Mouse (Mus musculus) olfactory bulb, adult 2 months (tissue): ENCODE measurements around the gene Zpr1. TPM values are rescaled to one million over a fixed set of nuclear protein-coding genes. Genes with fewer than 3 reads are reported as not detected.

ENCODE experiments used
- H3K27ac ChIP-seq: fragments of 200-500 bp; 2 replicates; pipeline ENCODE4 v1.5.1; 2012; ENCODE audit warnings: low read depth, low read length; ENCODE audit not compliant: insufficient read depth
- H3K4me1 ChIP-seq: fragments of 200-500 bp; 2 replicates; pipeline ENCODE4 v1.6.1; 2012; ENCODE audit warnings: low read length; ENCODE audit not compliant: control insufficient read depth, insufficient read depth
- H3K4me3 ChIP-seq: fragments of 200-500 bp; 2 replicates; pipeline ENCODE4 v1.5.1; 2012; ENCODE audit warnings: mild to moderate bottlenecking, low read depth, low read length, moderate library complexity; ENCODE audit not compliant: insufficient read depth
- CTCF ChIP-seq: fragments of 200-500 bp; IDR thresholded peaks from 2 replicates; pipeline ENCODE4 v1.5.1; 2012; ENCODE audit warnings: low read depth, mild to moderate bottlenecking, low read length, moderate library complexity; ENCODE audit not compliant: insufficient read depth
- POLR2A ChIP-seq: fragments of 200-500 bp; IDR thresholded peaks from 2 replicates; pipeline ENCODE4 v1.6.1; 2012; ENCODE audit warnings: mild to moderate bottlenecking, low read depth, low read length, moderate library complexity; ENCODE audit not compliant: insufficient read depth
- WGBS: fragments of 180-500 bp; shearing (Covaris S2); methylation state at CpG from one replicate; pipeline ENCODE4 v1.1.7; 2018; 5-methylcytosine and 5-hydroxymethylcytosine counted together
- polyA plus RNA-seq: library from polyadenylated mRNA; stranded (reverse); fragments of >200 nt; gene quantifications from 2 replicates; pipeline ENCODE4 v1.2.4, GENCODE M21; 2012; ENCODE audit warnings: low replicate concordance; ENCODE audit not compliant: missing spikeins, insufficient read depth, insufficient read length

The Zpr1 gene
- polyA plus RNA-seq, 1 experiment = not detected

GRCm38 (mm10) chr9:46235196-46235595, 37.7 kb upstream of the Zpr1 start:
- Histone ChIP-seq H3K4me1 (peaks cover 6% of the 10 kb centered on the region), H3K27ac (no peak overlapping the region), H3K4me3 (no peak overlapping the region)
- WGBS = 90% methylated on average over 6 of the region's 6 CpGs
- TF ChIP-seq CTCF = no peak
- no peak for TF ChIP-seq POLR2A

GRCm38 (mm10) chr9:46235596-46235648, 37.4 kb upstream of the Zpr1 start, which contains the start of gene Apoc3:
Apoc3 (minus strand) TSS chr9:46235636.
- no peak within 1 kb of the TSS for H3K27ac ChIP-seq
- TF ChIP-seq CTCF = no peak
- TF ChIP-seq POLR2A = no peak
- H3K4me3 ChIP-seq = no peak within 1 kb of the TSS
- H3K4me1 ChIP-seq = peaks cover 4% of the 10 kb centered on the region

DNA sequence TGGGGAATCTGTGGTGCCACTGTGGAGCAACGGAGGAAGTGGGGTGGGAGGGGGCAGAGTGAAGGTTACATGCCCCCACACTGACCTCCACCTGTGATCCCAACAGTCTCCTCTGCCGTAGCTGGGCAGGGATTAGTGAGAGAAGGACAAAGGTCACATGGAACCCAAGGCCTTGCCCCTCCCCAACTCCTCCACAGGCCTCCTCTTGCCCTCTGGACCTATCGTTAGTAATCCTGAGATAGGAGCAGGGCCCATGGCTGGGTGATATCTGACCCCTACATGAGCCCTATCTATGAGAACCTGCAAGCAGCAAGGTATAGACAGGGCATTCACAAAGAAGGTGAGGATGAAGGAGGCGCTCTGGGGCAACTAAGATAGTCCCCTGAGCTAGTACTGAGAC, 37.2 kb upstream of the Zpr1 start:
- H3K27ac ChIP-seq = no peak overlapping the region
- TF ChIP-seq POLR2A (no peak), CTCF (no peak)
- no peak overlapping the region for H3K4me3 ChIP-seq
- H3K4me1 ChIP-seq = peaks cover 2% of the 10 kb centered on the region; the same call in 1 of the 2 replicates
- WGBS = 82% methylated on average over 4 of the region's 4 CpGs

DNA sequence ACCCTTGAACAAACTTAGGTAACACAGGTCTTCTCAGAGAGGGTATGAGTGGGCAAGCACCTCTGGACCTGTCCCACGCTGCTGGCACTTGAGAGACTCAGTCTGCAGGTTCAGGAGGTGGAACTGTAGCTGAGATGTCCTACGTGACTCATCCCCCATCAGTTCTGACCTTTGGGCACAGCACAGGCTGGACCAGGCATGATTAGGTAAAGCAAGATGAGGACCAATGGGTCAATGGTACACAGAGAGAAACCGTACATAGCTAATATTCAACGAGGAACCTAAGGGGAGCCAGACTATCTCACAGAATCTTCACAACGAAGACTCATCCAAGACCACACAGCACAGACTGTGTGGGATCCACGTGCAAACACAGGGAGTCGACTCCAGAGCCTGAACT, 34.0 kb upstream of the Zpr1 start:
- TF ChIP-seq CTCF (no peak), POLR2A (no peak)
- whole genome bisulfite sequencing = 92% methylated on average over 7 of the region's 7 CpGs

GRCm38 (mm10) chr9:46240526-46241153, 32.2 kb upstream of the Zpr1 start, which contains the start of gene Apoa4:
Apoa4 (plus strand) TSS chr9:46240696.
- no peak for TF ChIP-seq POLR2A
- TF ChIP-seq CTCF = no peak
- Histone ChIP-seq H3K27ac (no peak within 1 kb of the TSS), H3K4me1 (no peaks in the 10 kb centered on the region), H3K4me3 (no peak within 1 kb of the TSS)
- WGBS = 77% methylated on average over 7 of the region's 7 CpGs

More for the DNA sequence above, 34.0 kb upstream of the Zpr1 start:
- Histone ChIP-seq H3K27ac (no peak overlapping the region), H3K4me3 (no peak overlapping the region), H3K4me1 (no peaks in the 10 kb centered on the region)

- TF ChIP-seq POLR2A = no peak
- no peak for TF ChIP-seq CTCF
- WGBS = 91% methylated on average over 2 of the region's 2 CpGs
These were observed 31.0 kb upstream of the Zpr1 start for GRCm38 (mm10) chr9:46241818-46242217.

GRCm38 (mm10) chr9:46243122-46243521, 29.7 kb upstream of the Zpr1 start:
- TF ChIP-seq CTCF (no peak), POLR2A (no peak)
- H3K4me3 ChIP-seq = no peak overlapping the region
- no peak overlapping the region for H3K27ac ChIP-seq
- WGBS = 73% methylated on average over 4 of the region's 4 CpGs
- H3K4me1 ChIP-seq = no peaks in the 10 kb centered on the region

More at GRCm38 (mm10) chr9:46241818-46242217, 31.0 kb upstream of the Zpr1 start:
- Histone ChIP-seq H3K4me3 (no peak overlapping the region), H3K4me1 (no peaks in the 10 kb centered on the region), H3K27ac (no peak overlapping the region)

- no peaks in the 10 kb centered on the region for H3K4me1 ChIP-seq
- TF ChIP-seq POLR2A (no peak), CTCF (no peak)
- no peak overlapping the region for H3K4me3 ChIP-seq
- H3K27ac ChIP-seq = no peak overlapping the region
- 56% methylated on average over 8 of the region's 8 CpGs for WGBS
These were observed 29.3 kb upstream of the Zpr1 start for GRCm38 (mm10) chr9:46243584-46243983.

DNA sequence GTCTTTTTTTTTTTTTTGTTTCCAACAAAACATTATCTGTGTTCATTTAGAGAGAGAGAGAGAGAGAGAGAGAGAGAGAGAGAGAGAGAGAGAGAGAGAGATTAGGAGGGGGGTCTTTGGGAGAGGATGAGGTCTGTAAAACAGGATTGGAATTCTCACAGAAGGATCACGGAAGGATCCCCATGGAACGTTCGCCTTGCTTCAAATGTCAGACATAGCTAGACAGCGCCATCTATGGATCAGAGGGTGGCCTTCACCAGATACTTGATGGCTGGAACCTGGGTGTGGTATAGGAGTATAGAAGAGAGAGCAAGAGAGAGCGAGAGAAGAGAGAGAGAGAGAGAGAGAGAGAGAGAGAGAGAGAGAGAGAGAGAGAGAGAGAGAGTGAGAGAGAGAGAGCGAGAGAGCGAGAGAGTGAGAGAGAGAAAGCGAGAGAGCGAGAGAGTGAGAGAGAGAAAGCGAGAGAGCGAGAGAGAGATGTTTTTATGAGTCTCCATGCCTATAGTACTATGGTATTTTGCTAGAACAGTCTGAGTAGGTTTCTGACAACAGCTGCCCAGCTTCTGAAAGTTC, 26.0 kb upstream of the Zpr1 start:
- Histone ChIP-seq H3K4me1 (no peaks in the 10 kb centered on the region), H3K27ac (no peak overlapping the region), H3K4me3 (no peak overlapping the region)
- no peak for TF ChIP-seq POLR2A
- TF ChIP-seq CTCF = peak; percentile 16; the same call in 1 of the 2 replicates
- WGBS = 29% methylated on average over 11 of the region's 11 CpGs

- no peaks in the 10 kb centered on the region for H3K4me1 ChIP-seq
- no peak for TF ChIP-seq POLR2A
- no peak for TF ChIP-seq CTCF
- H3K4me3 ChIP-seq = no peak overlapping the region
- H3K27ac ChIP-seq = no peak overlapping the region
- 91% methylated on average over 7 of the region's 7 CpGs for WGBS
These were observed 16.7 kb upstream of the Zpr1 start for GRCm38 (mm10) chr9:46256177-46256576.
